Mouse (Mus musculus): ENCODE measurements around the gene Adgrb3. TPM values are rescaled to one million over a fixed set of nuclear protein-coding genes. Genes with fewer than 3 reads are reported as not detected.

The Adgrb3 gene
- total RNA-seq (2021): 1 to 10 TPM; 8.2 to 8.9 TPM
- long read RNA-seq, experiment 1: 0 reads
- long read RNA-seq, experiment 2, partial matches to known transcripts: 0 of 2 reads
- long read RNA-seq, experiment 2, other reads (novel, unspliced or antisense): 2 of 2 reads

GRCm38 (mm10) chr1:25828971-25829920, at the start of gene Adgrb3:
Gene Adgrb3 (minus strand): TSS chr1:25829707.
- DNase-seq (ENCODE audit: low spot score in 2 of 2): no peak

- DNase-seq (ENCODE audit: low spot score in 2 of 2): no peak
Observed at GRCm38 (mm10) chr1:25877526-25877925, 48.0 kb upstream of the Adgrb3 start.

- DNase-seq (ENCODE audit: low spot score in 2 of 2): no peak
Observed at GRCm38 (mm10) chr1:25857473-25857872, 28.0 kb upstream of the Adgrb3 start.

GRCm38 (mm10) chr1:25854451-25854978, 25.0 kb upstream of the Adgrb3 start:
- no peak for DNase-seq (ENCODE audit: low spot score in 2 of 2)

- no peak for DNase-seq (ENCODE audit: low spot score in 2 of 2)
Observed at GRCm38 (mm10) chr1:25832260-25832659, 2.8 kb upstream of the Adgrb3 start.

GRCm38 (mm10) chr1:25831521-25831900, 2.0 kb upstream of the Adgrb3 start:
- DNase-seq (ENCODE audit: low spot score in 2 of 2): no peak

- DNase-seq (ENCODE audit: low spot score in 2 of 2): no peak
Observed at GRCm38 (mm10) chr1:25830757-25831520, 1.4 kb upstream of the Adgrb3 start.

- no peak for DNase-seq (ENCODE audit: low spot score in 2 of 2)
Observed at GRCm38 (mm10) chr1:25829921-25830751, 629 bp upstream of the Adgrb3 start.

- no peak for DNase-seq (ENCODE audit: low spot score in 2 of 2)
Observed at GRCm38 (mm10) chr1:25828071-25828755, 1.3 kb downstream of the Adgrb3 start.

GRCm38 (mm10) chr1:25827436-25827835, 2.1 kb downstream of the Adgrb3 start:
- no peak for DNase-seq (ENCODE audit: low spot score in 2 of 2)

GRCm38 (mm10) chr1:25826771-25827170, 2.7 kb downstream of the Adgrb3 start:
- DNase-seq (ENCODE audit: low spot score in 2 of 2): no peak

- DNase-seq (ENCODE audit: low spot score in 2 of 2): no peak
Observed at GRCm38 (mm10) chr1:25824626-25825025, 4.9 kb downstream of the Adgrb3 start.

- no peak for DNase-seq (ENCODE audit: low spot score in 2 of 2)
Observed at GRCm38 (mm10) chr1:25823961-25824360, 5.5 kb downstream of the Adgrb3 start.

- DNase-seq (ENCODE audit: low spot score in 2 of 2): no peak
Observed at GRCm38 (mm10) chr1:25815491-25815890, 14.0 kb downstream of the Adgrb3 start.

GRCm38 (mm10) chr1:25778784-25779183, 50.7 kb downstream of the Adgrb3 start:
- DNase-seq (ENCODE audit: low spot score in 2 of 2): no peak

GRCm38 (mm10) chr1:25777459-25777858, 52.0 kb downstream of the Adgrb3 start:
- DNase-seq (ENCODE audit: low spot score in 2 of 2): no peak

GRCm38 (mm10) chr1:25775440-25776130, 53.9 kb downstream of the Adgrb3 start:
- no peak for DNase-seq (ENCODE audit: low spot score in 2 of 2)

- DNase-seq (ENCODE audit: low spot score in 2 of 2): no peak
Observed at GRCm38 (mm10) chr1:25768958-25769357, 60.5 kb downstream of the Adgrb3 start.

GRCm38 (mm10) chr1:25755265-25755664, 74.2 kb downstream of the Adgrb3 start:
- no peak for DNase-seq (ENCODE audit: low spot score in 2 of 2)
